Mouse (Mus musculus) urinary bladder, postnatal 4 days (tissue): ENCODE data around the gene Tcf21.
A peak's percentile ranks its signal among the peaks of the same experiment; 100 is the strongest.

ENCODE experiments used
- DNase-seq, 2 experiments: peaks; one replicate each; pipeline ENCODE4 v3.0.0; 2021 to 2022; ENCODE audit warnings: low spot score in 2 of 2

Gene Tcf21

DNA sequence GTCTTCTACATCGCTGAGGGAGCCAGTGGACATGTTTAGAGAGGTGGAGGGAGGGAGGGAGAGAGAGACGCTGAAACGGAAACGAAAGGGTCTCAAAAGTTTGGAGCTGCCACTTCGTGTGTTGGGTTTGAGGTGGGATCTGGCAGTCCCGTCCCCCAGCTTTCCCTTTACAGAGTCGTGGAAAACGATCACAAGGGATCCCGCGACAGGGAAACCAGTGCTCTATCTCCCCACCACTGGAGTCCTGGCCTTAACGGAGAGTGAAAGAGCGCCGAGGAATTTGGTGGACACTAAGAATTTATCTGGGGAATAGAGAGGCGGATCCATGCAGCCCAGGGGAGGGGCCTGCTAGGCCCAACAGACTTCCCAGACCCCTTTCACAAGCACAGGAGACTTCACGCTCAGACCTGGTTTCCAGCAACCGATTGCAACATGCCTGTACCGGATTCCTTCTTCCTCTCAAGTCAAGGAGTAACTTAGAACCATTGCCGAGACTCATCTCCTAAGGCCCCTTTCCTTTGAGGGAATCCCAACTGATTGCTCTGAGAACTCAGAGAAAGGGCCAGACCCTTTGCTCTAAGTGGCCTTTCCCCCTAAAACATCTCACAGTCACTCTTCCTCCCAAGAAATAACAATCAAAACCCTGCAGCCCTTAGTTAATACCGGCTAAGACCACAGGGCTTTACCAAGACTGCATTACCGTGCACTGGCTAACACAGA, at the start of gene Tcf21:
Gene Tcf21, minus strand, starts transcription at position 304 of the 720 bp plus-strand sequence.
- DNase-seq: peak; percentile 69 to 73

DNA sequence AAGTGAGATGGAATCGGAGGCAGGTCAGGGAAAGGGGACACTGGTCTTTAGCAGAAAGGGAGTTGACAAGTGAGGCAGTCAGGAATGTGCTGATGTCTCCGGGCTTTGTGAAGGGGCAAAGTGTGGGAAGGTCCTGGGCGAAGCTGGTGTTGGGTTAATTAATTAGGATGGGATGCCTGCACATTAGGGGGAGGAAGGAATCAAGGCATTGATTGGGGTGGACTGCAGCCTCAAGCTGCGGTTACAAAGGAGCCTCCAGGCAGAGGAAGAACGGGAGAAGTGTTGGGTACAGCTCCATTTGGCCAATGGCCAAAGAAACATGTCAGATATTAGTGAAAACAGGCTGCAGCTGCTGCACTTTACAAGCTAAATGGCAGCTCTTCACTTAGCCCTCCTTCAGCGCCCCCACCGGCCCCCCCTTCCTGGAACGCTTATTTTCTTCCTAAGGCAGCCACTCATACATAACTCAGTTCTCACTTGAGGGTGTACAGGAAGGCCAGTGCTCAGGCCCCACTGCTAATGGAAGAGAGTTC, 48.5 kb upstream of the Tcf21 start:
- peak in 1 of 2 experiments; percentile 24 for DNase-seq

DNA sequence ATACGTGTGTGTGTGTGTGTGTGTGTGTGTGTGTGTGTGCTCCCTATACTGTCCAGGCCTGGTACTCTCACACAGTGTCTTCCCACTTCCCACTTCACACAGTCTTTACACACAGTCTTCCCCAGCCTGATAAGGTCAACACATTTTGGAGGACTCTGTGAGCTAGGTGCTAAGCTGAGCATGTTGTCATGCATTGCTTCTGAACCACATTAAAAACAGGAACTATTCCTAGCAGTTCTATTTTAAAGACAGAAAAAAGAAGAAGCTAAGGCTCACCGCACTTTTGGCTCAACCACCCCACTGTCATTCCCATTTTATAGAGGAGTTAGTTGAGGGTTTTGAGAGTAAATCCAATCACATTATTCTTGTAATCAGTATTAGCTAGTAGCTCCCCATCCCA, 47.2 kb upstream of the Tcf21 start:
- DNase-seq: no peak

DNA sequence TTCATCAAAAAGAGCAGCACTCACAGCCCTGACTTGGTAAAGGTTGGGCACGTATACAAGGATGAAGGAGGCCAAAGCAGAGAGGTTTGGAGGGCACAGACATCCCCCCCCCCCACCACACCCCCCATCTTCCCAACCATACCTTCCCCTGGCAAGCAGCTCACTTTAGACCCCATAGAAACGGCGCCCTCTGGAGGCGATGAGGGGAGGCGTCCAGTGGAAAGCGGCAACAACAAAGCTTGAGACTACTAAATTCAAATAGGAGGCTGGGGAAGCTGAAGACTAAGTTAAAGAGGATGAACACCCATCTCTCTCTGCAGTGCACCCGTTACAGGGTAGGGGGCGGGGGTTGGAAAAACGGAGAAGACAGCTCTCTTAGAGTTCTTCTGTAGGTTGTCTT, 38.1 kb upstream of the Tcf21 start:
- DNase-seq: no peak

DNA sequence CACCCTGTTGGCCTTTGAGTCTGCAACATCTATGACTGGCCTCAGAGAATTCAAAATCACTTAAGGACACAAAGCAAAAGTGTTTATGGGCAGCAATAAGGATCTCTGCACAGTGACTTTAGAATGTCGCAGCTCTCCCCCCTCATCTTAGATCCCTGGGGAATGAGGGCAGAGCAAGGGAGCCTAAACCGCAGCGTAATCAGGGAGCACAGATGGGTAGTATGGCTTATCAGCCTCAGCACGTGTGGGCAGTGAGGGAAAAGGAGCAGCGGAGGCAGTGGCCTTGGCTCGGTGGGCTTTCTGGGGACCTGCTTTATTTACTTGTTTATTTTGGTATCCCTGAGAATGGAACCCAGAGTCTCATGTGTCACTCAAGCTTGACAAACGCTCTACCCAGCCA, 34.4 kb upstream of the Tcf21 start:
- DNase-seq: no peak

DNA sequence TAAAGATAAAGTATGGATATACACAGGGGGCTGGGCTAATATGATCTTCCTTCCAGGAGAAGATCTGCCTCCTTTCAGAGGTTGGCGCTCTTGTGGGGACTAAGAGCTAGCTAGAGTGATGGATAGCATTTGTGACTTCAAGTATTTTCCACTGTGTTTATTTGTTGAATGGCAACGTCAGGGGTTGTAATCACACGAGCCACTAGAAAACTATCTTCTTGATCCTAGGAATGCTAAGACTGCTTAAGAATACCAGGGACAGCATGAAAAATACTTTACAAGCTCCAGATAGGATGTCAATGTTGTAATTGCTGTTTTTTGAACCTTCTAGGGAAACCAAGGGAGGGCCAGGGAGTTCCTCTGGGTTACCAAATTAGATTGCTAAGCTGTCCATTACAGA, 25.4 kb upstream of the Tcf21 start:
- no peak for DNase-seq

DNA sequence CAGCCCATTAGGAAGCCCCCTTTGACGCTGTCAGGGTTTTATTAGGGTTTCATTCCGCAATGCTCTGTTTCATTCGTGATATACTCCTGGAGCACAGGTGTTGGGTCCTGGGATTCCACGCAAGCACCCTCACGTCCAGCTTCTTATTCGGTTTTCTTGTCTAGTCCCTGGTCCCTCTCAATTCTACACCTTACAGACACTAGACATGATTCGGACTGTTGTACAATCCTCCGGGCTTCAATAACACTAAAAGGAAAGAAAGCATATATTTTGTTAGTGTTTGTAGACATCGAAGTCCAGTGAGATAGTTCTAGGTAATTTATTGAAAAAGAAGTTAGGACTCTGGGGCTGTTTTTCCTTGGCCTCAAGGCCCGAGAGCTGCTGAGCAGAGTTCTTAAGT, 24.8 kb upstream of the Tcf21 start:
- DNase-seq: no peak

DNA sequence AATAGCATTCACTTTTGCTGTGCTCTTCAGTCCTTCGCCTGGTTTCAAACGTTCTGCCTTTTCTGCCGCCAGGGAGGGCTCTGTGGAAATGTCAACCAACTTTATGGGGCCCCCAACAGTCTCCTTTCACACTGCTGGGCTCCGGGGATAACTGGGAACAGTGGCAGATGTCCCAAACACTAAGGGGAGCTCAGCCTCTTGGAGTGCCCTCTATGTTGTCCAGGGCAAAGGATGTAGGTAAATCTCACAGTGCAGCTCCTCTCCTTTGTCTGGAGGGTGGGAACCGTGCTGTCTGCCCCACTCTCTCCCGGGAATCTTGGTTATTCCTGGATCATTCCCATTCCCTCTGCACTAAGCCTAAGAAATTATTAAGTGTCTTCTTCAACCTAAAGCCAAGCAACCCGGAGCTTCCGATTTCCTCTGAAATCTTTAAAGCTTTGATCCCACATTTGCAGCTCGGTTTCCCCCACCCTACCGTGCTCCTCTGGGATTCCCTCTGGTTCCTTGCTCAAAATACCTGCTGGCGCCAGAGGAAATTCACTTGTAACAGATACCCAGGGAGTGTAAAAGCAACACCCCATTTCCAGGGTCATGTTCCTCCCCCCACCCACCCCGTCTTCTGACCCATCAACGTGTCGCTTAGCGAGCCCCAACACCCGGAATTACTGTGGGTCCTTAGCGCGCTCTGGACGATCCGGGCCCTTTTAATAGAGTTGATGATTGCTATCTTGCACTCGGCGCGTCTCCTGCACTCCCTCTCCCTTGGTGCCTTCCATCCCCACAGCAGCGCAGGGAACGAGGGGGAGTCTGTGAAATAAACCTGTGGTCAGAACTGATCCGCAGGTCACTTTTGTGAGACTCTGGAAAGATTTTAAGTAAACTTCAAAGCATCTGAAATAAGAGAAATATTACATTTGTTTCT, 23.7 kb upstream of the Tcf21 start:
- no peak for DNase-seq

DNA sequence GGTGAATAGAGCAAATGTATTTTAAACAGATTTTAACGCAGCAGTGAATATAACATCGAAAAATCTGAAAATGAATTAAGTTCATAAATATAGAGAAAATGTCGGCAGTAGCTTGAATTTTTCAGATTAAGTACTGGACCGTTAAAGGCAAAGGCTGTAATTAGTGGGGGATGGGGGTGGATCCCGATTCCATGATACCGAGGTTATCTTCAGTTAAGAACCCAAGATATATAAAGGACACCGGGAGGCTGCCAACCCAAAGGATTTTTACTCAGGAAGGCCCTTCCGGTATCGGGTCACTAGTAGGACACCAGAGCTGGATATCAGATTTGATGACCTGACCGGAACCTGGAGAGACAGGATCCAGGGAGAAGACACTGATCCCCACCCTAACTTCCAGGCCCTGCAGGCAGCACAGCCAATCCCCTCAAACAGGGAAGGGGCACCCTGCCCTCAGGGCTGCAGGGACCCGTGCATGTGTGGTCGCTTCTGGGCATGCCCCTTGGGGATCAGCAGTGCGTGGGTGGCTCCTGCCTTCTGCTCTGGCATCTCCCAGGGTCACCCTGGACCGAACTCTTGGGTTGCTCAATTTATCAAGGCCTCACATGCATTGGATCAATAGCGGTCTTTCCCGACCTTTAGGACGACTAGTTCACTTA, 22.9 kb upstream of the Tcf21 start:
- DNase-seq: no peak

DNA sequence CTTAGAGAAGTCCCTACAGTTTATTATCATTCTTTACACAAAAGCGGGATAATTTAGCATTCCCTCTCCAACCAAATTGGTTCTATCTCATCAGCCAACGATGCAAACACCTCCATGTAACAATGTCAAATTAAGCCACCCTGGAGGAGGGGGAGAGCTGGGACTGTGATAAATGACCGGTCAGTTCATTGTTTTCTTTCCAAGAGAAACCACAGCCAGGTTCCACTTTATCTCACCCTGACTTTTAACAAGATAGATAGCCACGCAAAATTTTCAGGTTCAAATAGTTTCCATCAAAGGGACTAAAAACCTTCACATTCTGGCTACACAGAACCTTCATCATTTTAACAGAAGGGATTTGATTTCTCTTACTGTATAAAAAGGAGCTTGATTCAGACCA, 22.1 kb upstream of the Tcf21 start:
- DNase-seq: no peak

DNA sequence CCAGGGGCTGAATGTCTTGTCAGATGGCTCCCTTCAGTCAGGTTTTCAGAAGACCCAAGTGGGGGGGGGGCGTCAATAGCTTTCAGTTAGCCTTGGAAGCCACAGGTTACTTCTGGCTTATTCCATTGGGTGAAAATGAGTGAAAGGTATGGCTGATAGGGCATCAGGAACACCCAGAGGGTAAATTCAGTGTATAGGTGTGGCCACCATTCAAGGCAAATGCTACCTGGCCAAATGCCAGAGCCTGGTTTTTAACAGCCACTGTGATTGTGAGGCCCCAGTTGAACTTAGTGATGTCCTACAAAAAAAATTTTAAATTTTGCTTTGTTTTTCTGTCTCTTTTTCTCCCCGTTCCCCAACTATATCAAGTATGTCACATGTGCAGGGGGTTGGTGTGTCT, 6.3 kb upstream of the Tcf21 start:
- no peak for DNase-seq

DNA sequence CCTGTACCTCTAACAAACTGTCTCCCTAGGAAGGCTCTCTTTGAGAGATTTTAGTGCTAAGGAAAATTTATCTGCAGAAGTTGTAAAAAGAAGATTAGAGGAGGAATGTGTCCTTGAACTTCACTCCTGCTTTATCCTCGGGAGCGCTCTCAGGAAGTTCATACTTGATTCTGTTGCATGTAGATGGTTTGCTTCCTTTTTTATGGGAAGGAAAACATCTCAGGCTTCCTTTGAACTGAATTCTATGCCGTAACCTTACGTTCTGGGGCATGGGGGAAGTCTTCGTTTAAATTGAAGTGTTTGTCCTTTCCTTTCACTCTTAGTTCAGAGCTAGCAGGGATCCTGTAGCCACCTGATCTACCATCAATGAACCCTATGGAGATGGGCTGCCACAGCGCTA, 2.9 kb upstream of the Tcf21 start:
- no peak for DNase-seq

DNA sequence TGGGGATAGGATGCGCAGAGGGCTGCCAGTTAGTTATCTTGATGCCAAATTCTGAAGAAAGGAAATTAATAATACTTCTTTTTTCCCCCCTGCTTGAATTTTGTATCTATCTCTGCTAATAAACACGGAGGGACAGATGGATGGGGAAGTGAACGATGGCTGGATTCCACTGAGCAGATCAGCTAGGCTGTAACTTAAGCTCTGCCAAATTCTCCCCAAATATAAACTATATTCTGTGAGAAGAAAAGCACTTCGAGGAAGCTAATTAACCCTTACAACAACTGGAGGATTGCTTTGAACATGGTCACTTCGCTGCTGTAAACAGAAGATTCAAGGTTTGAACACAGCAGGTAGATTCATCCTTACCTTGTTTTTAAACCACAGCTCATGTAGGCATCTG, 2.5 kb upstream of the Tcf21 start:
- DNase-seq: no peak

DNA sequence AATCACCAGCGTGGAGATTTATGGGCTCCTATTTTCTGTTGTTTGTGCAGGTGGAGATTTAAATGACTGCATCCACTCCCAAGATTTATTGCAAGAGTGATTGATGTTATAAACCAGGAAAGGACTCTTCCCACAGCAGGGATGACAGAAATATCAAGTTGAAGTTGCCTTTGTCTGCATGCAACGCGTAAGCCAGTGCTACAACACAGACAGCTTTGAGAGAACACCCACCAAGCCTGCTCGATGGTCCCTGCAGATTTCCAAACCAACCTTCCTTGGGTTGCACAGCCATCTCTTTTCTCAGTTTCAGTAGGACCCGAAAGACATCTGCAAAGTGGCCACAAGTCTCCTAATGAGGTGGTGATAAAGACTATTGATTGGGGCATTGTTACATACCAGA, 1.7 kb upstream of the Tcf21 start:
- DNase-seq: no peak

DNA sequence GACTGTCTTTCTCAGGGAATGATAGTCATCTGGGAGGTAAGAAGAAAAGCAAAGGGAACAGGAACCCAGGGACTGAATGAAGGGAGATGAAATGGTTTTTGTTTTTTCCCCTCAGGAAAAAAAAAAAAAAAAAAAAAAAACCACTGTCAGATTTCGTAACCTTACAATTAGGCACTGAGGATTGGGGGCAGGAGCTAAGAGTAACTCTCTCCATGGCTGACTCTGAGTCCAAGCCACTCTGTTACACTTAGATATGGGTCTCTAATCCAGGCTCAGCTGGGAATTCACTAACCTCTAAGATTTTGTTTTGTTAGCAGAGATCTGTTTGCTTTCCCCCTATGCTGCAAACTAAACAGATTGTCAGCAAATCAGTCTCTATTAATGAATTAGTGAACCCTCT, 1.3 kb upstream of the Tcf21 start:
- DNase-seq: no peak

DNA sequence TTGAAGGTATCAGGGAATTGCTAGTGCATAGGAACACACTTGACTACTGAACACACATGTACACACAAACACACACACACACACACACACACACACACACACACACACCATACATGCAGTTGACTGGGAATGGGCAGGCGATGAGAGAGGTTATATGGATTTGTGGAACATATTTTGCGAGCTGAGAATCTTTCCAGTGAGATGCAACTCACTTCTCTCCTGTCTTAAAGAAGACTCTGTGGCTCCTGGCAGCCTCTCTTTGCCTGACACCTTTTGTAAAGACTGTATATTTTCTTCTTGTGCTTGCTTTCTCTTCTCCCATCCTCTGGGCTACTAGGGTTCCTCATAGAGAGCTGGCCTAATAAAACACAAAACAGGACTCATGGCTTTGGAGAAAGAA, 867 bp upstream of the Tcf21 start:
- no peak for DNase-seq

DNA sequence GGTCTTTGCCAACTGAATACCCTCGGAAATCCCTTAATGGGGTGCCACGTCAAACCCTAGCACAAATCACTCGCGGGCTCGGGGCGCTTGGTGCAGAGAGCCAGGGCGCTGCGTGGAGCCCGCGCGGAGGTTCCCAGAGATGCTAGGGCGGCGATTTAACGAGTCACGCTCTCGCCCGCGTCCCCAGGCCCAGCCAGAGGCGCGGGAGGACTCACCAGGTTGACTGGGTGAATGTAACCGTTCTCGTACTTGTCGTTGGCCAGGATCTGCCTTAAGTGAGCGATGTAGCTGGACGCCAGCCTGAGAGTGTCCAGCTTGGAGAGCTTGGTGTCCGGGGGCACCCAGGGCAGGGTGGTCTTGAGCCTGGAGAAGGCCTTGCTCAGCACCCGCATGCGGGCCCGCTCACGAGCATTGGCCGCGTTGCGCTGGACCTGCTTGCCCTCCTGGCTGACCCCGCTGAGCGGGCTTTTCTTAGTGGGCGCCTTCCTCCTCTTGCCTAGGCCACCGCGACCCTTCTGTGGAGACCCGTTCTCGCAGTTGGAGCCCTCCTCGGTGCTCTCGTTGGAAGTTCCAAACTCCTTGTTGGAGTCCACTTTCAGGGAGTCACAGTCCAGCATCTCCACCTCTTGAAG, 619 bp downstream of the Tcf21 start:
- DNase-seq: peak in 1 of 2 experiments; percentile 31

DNA sequence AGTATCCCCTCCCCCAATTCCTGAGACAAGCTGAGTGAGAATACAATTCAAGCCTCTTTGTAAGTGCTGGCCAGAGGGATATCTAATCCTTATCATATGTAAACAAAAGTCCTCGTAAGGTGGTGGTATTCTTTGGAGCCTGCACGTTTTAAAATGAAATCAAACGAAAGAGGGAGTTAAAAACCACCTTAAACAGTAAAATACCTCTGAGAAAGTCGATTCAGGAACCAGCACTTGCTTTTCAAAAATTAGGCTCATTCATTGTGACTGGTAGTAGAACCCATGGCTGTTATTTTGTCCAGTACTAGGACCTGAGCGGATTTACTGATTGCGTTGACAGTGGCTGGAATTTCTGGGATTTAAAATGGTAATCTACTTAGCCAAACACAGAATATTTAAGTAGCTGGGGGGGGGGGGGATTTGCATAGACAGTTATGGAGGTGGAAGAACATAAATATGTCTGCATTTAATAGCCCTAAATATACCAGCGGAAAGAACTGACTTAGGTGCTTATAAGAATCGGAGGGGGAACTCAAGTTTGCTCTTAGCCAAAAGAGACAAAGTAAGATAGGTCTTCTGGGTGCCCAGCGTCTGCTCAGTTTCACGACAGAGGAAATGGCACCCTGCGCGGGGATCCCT, 1.3 kb downstream of the Tcf21 start:
- no peak for DNase-seq

DNA sequence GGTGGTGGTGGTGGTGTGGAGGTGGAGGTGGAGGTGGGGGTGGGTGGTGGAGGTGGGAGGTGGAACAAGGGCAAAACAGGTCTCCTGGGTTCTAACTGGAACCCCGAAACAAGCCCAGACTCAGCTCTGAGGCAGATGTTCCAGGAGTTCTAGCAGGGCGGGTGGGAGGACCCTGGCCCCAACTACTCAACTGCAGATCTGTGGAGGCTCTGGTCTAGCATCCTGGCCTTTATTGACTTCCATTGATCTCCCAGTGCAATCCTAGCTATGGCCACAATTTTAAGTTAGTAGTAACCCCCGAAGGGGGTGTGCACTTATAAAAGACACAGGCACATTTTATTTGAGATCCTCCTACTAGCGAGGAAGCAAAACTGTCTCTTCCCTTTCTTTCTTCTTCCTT, 2.0 kb downstream of the Tcf21 start:
- DNase-seq: no peak

DNA sequence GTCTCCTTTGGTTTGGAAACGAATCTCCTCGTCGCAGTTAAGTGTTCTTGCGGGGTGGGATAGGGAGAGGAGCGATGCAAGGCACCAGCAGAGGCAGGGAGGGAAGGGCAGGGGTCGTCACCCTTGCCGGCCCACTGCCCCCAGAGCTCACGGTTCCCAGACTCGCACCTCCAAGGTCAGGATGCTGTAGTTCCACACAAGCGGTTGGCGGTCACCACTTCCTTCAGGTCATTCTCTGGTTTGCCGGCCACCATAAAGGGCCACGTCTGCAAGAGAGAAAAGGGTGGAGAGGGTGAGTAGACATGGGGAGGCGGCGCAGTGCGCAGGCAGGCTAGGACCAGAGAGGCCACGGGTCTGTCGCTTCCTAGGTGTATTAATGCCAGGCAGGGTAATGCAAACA, 2.4 kb downstream of the Tcf21 start:
- DNase-seq: peak in 1 of 2 experiments; percentile 23

DNA sequence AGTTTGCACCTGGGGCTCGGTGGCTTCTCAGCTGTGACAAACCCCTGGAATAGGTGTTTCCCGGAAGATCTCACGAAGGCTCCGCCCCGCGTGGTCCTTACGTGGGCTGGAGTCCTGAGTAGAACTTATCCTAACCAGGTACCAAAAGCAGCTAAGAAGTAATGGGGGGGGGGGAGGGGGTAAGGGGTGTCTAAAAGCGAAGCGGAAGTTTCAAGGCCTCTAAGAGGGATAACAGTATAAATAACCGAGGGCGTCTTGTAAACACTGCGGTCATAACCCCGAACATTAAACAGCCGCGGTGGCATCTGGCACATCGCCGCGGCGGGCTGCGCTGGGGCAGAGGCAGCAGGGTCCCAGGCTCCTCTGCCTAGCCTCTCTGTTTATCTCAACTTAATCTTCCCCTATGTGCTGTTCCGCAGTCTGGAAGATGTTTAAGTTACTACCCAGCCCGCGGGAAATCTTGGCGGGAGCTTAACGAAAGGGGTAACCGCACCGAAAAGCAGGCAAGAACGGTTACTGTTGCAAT, 3.7 kb downstream of the Tcf21 start:
- no peak for DNase-seq
